In genomic region chr1:175668666-175669405, GRCm38 (mm10) we compare ENCODE assay signal across 9 mouse cellular contexts. TPM values are rescaled to one million over a fixed set of nuclear protein-coding genes. Genes with fewer than 3 reads are reported as not detected.
DNase-seq lines count a peak whose midpoint lies in the region; ATAC-seq and TF ChIP-seq lines count a peak whose summit lies in the region.
"Had no signal": no experiment of that assay in that cellular context is flagged by ENCODE, and none has a peak within 500 bp of the region (broad histone marks: within the 10 kb centered on the region; RNA-seq: fewer than 3 reads in every experiment).

No protein-coding gene starts in this region.

- no peaks in the 10 kb centered on the region for H3K9me3 ChIP-seq in liver, embryonic 12.5 days (replicated peaks)
- no peaks in the 10 kb centered on the region for H3K9me3 ChIP-seq in forebrain, postnatal 0 days (ENCODE audit: low read length)
- H3K9me3 ChIP-seq: embryonic facial prominence, embryonic 13.5 days; liver, embryonic 13.5 days had no signal

- no peak overlapping the region for H3K27ac ChIP-seq in liver, embryonic 12.5 days
- H3K27ac ChIP-seq in forebrain, postnatal 0 days (ENCODE audit: low read depth, low read length) = no peak overlapping the region
- H3K27ac ChIP-seq: embryonic facial prominence, embryonic 13.5 days; liver, embryonic 13.5 days had no signal

- H3K9ac ChIP-seq in liver, embryonic 12.5 days = no peak overlapping the region
- no peak overlapping the region for H3K9ac ChIP-seq in forebrain, postnatal 0 days
- H3K9ac ChIP-seq: embryonic facial prominence, embryonic 13.5 days; liver, embryonic 13.5 days had no signal

- no peak overlapping the region for H3K4me2 ChIP-seq in liver, embryonic 12.5 days
- no peak overlapping the region for H3K4me2 ChIP-seq in forebrain, postnatal 0 days (ENCODE audit: low read depth)
- H3K4me2 ChIP-seq: embryonic facial prominence, embryonic 13.5 days; liver, embryonic 13.5 days had no signal

- no peak overlapping the region for H3K4me3 ChIP-seq in liver, embryonic 12.5 days
- no peak overlapping the region for H3K4me3 ChIP-seq in forebrain, postnatal 0 days (ENCODE audit: low read depth, low read length)
- H3K4me3 ChIP-seq: embryonic facial prominence, embryonic 13.5 days; liver, embryonic 13.5 days had no signal

- H3K27me3 ChIP-seq in liver, embryonic 12.5 days (replicated peaks) = no peaks in the 10 kb centered on the region
- H3K27me3 ChIP-seq in forebrain, postnatal 0 days (ENCODE audit: insufficient read depth, low read length) = no peaks in the 10 kb centered on the region
- H3K27me3 ChIP-seq: embryonic facial prominence, embryonic 13.5 days; liver, embryonic 13.5 days had no signal

- no peaks in the 10 kb centered on the region for H3K36me3 ChIP-seq in liver, embryonic 12.5 days
- H3K36me3 ChIP-seq in forebrain, postnatal 0 days (ENCODE audit: insufficient read depth) = no peaks in the 10 kb centered on the region
- H3K36me3 ChIP-seq: embryonic facial prominence, embryonic 13.5 days; liver, embryonic 13.5 days had no signal

- DNase-seq in liver = peak; percentile 9
- peak; percentile 50 for DNase-seq in forebrain, postnatal 0 days
- DNase-seq in kidney, postnatal 14 days = peak; percentile 31
- no peak for DNase-seq in adrenal gland, postnatal 14 days
- DNase-seq: liver, embryonic 13.5 days had no signal

- 59% methylated on average over 5 of the region's 5 CpGs for WGBS in liver, embryonic 12.5 days (ENCODE audit: insufficient replicate concordance)
- 85% methylated on average over 5 of the region's 5 CpGs for WGBS in forebrain, postnatal 0 days

- no peak; the same call in 1 of the 2 replicates for ATAC-seq in liver, embryonic 12.5 days
- peak; percentile 81 for ATAC-seq in activated CD4-positive, CD25-positive, alpha-beta regulatory T cell, adult 4 months
- ATAC-seq in forebrain, postnatal 0 days = peak; percentile 72; the same call in 1 of the 2 replicates
- ATAC-seq in monocyte, adult 5-6 weeks (replicated peaks; ENCODE audit: insufficient number of reproducible peaks, low FRiP score, low TSS enrichment, poor library complexity, severe bottlenecking) = peak; percentile 64; the same call in 1 of the 2 replicates

- TF ChIP-seq CTCF in forebrain, postnatal 0 days (IDR thresholded peaks at IDR 0.05; ENCODE audit: low read depth) = peak; percentile 79

- H3K4me1 ChIP-seq in liver, embryonic 12.5 days = no peaks in the 10 kb centered on the region
- no peaks in the 10 kb centered on the region for H3K4me1 ChIP-seq in forebrain, postnatal 0 days (ENCODE audit: insufficient read depth)
- H3K4me1 ChIP-seq: liver, embryonic 13.5 days had no signal

RNA-seq across cellular contexts. Expression of gene Opn3, which starts 23.7 kb away (rescaled TPM):
- polyA plus RNA-seq in liver, embryonic 12.5 days (2016; fragmentation: Nextera tagmentation; extraction: Ambion mirVana) = 2.5 and 3.1 TPM in 2 replicates
- not detected for polyA plus RNA-seq in activated CD4-positive, CD25-positive, alpha-beta regulatory T cell, adult 4 months (2017; shearing (Covaris generic))
- total RNA-seq in forebrain, postnatal 0 days (2014; rRNA removed) = 6.8 and 9.0 TPM in 2 replicates
- 4.8 and 6.4 TPM in 2 replicates for polyA plus RNA-seq in forebrain, postnatal 0 days (2015; fragmentation: Nextera tagmentation; extraction: Ambion mirVana)
- total RNA-seq in monocyte, adult 5-6 weeks (2017) = 0.29 to 0.78 TPM in 2 of 3 replicates, not detected in the other
- total RNA-seq in adrenal gland, postnatal 14 days (2021) = 5.3 and 5.9 TPM in 2 replicates

RNA-seq across cellular contexts. Expression of gene Chml, which starts 23.9 kb away (rescaled TPM):
- 1.6 TPM in 2 replicates for polyA plus RNA-seq in liver, embryonic 12.5 days (2016; fragmentation: Nextera tagmentation; extraction: Ambion mirVana)
- polyA plus RNA-seq in activated CD4-positive, CD25-positive, alpha-beta regulatory T cell, adult 4 months (2017; shearing (Covaris generic)) = under 1 TPM; 0.38 to 0.84 TPM
- total RNA-seq in forebrain, postnatal 0 days (2014; rRNA removed) = 10.9 and 15.1 TPM in 2 replicates
- 1.4 and 2.2 TPM in 2 replicates for polyA plus RNA-seq in forebrain, postnatal 0 days (2015; fragmentation: Nextera tagmentation; extraction: Ambion mirVana)
- 11.2 to 13.9 TPM (median 13.0 TPM) in 3 replicates for total RNA-seq in monocyte, adult 5-6 weeks (2017)
- total RNA-seq in adrenal gland, postnatal 14 days (2021) = 6.6 and 7.2 TPM in 2 replicates

RNA-seq across cellular contexts. Expression of gene Wdr64, which starts 29.6 kb away (rescaled TPM):
- polyA plus RNA-seq in liver, embryonic 12.5 days (2016; fragmentation: Nextera tagmentation; extraction: Ambion mirVana) = not detected in 2 replicates
- not detected for polyA plus RNA-seq in activated CD4-positive, CD25-positive, alpha-beta regulatory T cell, adult 4 months (2017; shearing (Covaris generic))
- not detected in 2 replicates for total RNA-seq in forebrain, postnatal 0 days (2014; rRNA removed)
- not detected in 2 replicates for polyA plus RNA-seq in forebrain, postnatal 0 days (2015; fragmentation: Nextera tagmentation; extraction: Ambion mirVana)
- not detected in 3 replicates for total RNA-seq in monocyte, adult 5-6 weeks (2017)
- not detected in 2 replicates for total RNA-seq in adrenal gland, postnatal 14 days (2021)
- polyA plus RNA-seq: embryonic facial prominence, embryonic 13.5 days; liver, embryonic 13.5 days had no signal

RNA-seq across cellular contexts. Expression of gene Fh1, which starts 43.4 kb away (rescaled TPM):
- polyA plus RNA-seq in liver, embryonic 12.5 days (2016; fragmentation: Nextera tagmentation; extraction: Ambion mirVana) = 80.2 and 87.8 TPM in 2 replicates
- 10 to 100 TPM; 50.5 to 80.4 TPM for polyA plus RNA-seq in activated CD4-positive, CD25-positive, alpha-beta regulatory T cell, adult 4 months (2017; shearing (Covaris generic))
- 54.2 and 66.1 TPM in 2 replicates for total RNA-seq in forebrain, postnatal 0 days (2014; rRNA removed)
- polyA plus RNA-seq in forebrain, postnatal 0 days (2015; fragmentation: Nextera tagmentation; extraction: Ambion mirVana) = 86.5 and 92.9 TPM in 2 replicates
- total RNA-seq in monocyte, adult 5-6 weeks (2017) = 35.9 to 46.8 TPM (median 37.1 TPM) in 3 replicates
- 399 and 403 TPM in 2 replicates for total RNA-seq in adrenal gland, postnatal 14 days (2021)

RNA-seq across cellular contexts. Expression of gene Kmo, which starts 48.7 kb away (rescaled TPM):
- polyA plus RNA-seq in liver, embryonic 12.5 days (2016; fragmentation: Nextera tagmentation; extraction: Ambion mirVana) = 2.9 and 3.2 TPM in 2 replicates
- polyA plus RNA-seq in activated CD4-positive, CD25-positive, alpha-beta regulatory T cell, adult 4 months (2017; shearing (Covaris generic)) = 1 to 10 TPM; 1.6 to 2.5 TPM
- not detected in 2 replicates for total RNA-seq in forebrain, postnatal 0 days (2014; rRNA removed)
- not detected in 2 replicates for polyA plus RNA-seq in forebrain, postnatal 0 days (2015; fragmentation: Nextera tagmentation; extraction: Ambion mirVana)
- total RNA-seq in monocyte, adult 5-6 weeks (2017) = 7.5 to 16.0 TPM (median 10.7 TPM) in 3 replicates
- total RNA-seq in adrenal gland, postnatal 14 days (2021) = 3.5 and 11.5 TPM in 2 replicates
